Mouse (Mus musculus): ENCODE results near the gene Clec16a. TPM values are rescaled to one million over a fixed set of nuclear protein-coding genes. Genes with fewer than 3 reads are reported as not detected.

The Clec16a gene
- polyA plus RNA-seq, 1 experiment, result 6.3 TPM

- 46% methylated on average over 7 of the region's 7 CpGs for WGBS
- no peaks in the 10 kb centered on the region for H3K4me1 ChIP-seq (ENCODE audit: control insufficient read depth, insufficient read depth, low read length)
- H3K4me3 ChIP-seq (replicated peaks; ENCODE audit: control insufficient read depth, low read depth, low read length), result no peak overlapping the region
- H3K27ac ChIP-seq (ENCODE audit: control insufficient read depth, insufficient read depth, low read depth, low read length, poor library complexity), result no peak overlapping the region
- TF ChIP-seq CTCF (IDR thresholded peaks at IDR 0.05; ENCODE audit: control insufficient read depth, insufficient read depth, low read length), result no peak
- TF ChIP-seq POLR2A (IDR thresholded peaks at IDR 0.05; ENCODE audit: borderline replicate concordance, control insufficient read depth, low read depth, low read length), result no peak
Measured at GRCm38 (mm10) chr16:10713441-10714239, 168.5 kb downstream of the Clec16a start.

GRCm38 (mm10) chr16:10715211-10715610 lies 170.1 kb downstream of the Clec16a start:
- Histone ChIP-seq H3K27ac (ENCODE audit: control insufficient read depth, insufficient read depth, low read depth, low read length, poor library complexity) (no peak overlapping the region), H3K4me3 (replicated peaks; ENCODE audit: control insufficient read depth, low read depth, low read length) (no peak overlapping the region), H3K4me1 (ENCODE audit: control insufficient read depth, insufficient read depth, low read length) (no peaks in the 10 kb centered on the region)
- 78% methylated on average over 5 of the region's 5 CpGs for WGBS
- TF ChIP-seq CTCF (IDR thresholded peaks at IDR 0.05; ENCODE audit: control insufficient read depth, insufficient read depth, low read length) (no peak), POLR2A (IDR thresholded peaks at IDR 0.05; ENCODE audit: borderline replicate concordance, control insufficient read depth, low read depth, low read length) (no peak)

GRCm38 (mm10) chr16:10715632-10716031 lies 170.5 kb downstream of the Clec16a start:
- Histone ChIP-seq H3K4me3 (replicated peaks; ENCODE audit: control insufficient read depth, low read depth, low read length) (no peak overlapping the region), H3K27ac (ENCODE audit: control insufficient read depth, insufficient read depth, low read depth, low read length, poor library complexity) (no peak overlapping the region), H3K4me1 (ENCODE audit: control insufficient read depth, insufficient read depth, low read length) (no peaks in the 10 kb centered on the region)
- TF ChIP-seq CTCF (IDR thresholded peaks at IDR 0.05; ENCODE audit: control insufficient read depth, insufficient read depth, low read length) (no peak), POLR2A (IDR thresholded peaks at IDR 0.05; ENCODE audit: borderline replicate concordance, control insufficient read depth, low read depth, low read length) (no peak)
- 94% methylated on average over 2 of the region's 2 CpGs for WGBS

GRCm38 (mm10) chr16:10716696-10717095 lies 171.6 kb downstream of the Clec16a start:
- TF ChIP-seq POLR2A (IDR thresholded peaks at IDR 0.05; ENCODE audit: borderline replicate concordance, control insufficient read depth, low read depth, low read length) (no peak), CTCF (IDR thresholded peaks at IDR 0.05; ENCODE audit: control insufficient read depth, insufficient read depth, low read length) (no peak)
- Histone ChIP-seq H3K4me1 (ENCODE audit: control insufficient read depth, insufficient read depth, low read length) (no peaks in the 10 kb centered on the region), H3K4me3 (replicated peaks; ENCODE audit: control insufficient read depth, low read depth, low read length) (no peak overlapping the region), H3K27ac (ENCODE audit: control insufficient read depth, insufficient read depth, low read depth, low read length, poor library complexity) (no peak overlapping the region)
- WGBS, result 92% methylated on average over 2 of the region's 2 CpGs

GRCm38 (mm10) chr16:10719971-10720370 lies 174.8 kb downstream of the Clec16a start:
- H3K27ac ChIP-seq (ENCODE audit: control insufficient read depth, insufficient read depth, low read depth, low read length, poor library complexity), result no peak overlapping the region
- no peaks in the 10 kb centered on the region for H3K4me1 ChIP-seq (ENCODE audit: control insufficient read depth, insufficient read depth, low read length)
- H3K4me3 ChIP-seq (replicated peaks; ENCODE audit: control insufficient read depth, low read depth, low read length), result no peak overlapping the region
- 50% methylated on average over 6 of the region's 6 CpGs for WGBS
- TF ChIP-seq POLR2A (IDR thresholded peaks at IDR 0.05; ENCODE audit: borderline replicate concordance, control insufficient read depth, low read depth, low read length) (no peak), CTCF (IDR thresholded peaks at IDR 0.05; ENCODE audit: control insufficient read depth, insufficient read depth, low read length) (no peak)

- no peak for TF ChIP-seq CTCF (IDR thresholded peaks at IDR 0.05; ENCODE audit: control insufficient read depth, insufficient read depth, low read length)
- TF ChIP-seq POLR2A (IDR thresholded peaks at IDR 0.05; ENCODE audit: borderline replicate concordance, control insufficient read depth, low read depth, low read length), result no peak
- Histone ChIP-seq H3K4me1 (ENCODE audit: control insufficient read depth, insufficient read depth, low read length) (no peaks in the 10 kb centered on the region), H3K27ac (ENCODE audit: control insufficient read depth, insufficient read depth, low read depth, low read length, poor library complexity) (no peak overlapping the region), H3K4me3 (replicated peaks; ENCODE audit: control insufficient read depth, low read depth, low read length) (no peak overlapping the region)
- 84% methylated on average over 1 of the region's 1 CpGs for WGBS
Measured at GRCm38 (mm10) chr16:10722882-10723544, 177.9 kb downstream of the Clec16a start.

GRCm38 (mm10) chr16:10723816-10724647 lies 178.9 kb downstream of the Clec16a start:
- H3K27ac ChIP-seq (ENCODE audit: control insufficient read depth, insufficient read depth, low read depth, low read length, poor library complexity), result no peak overlapping the region
- no peak overlapping the region for H3K4me3 ChIP-seq (replicated peaks; ENCODE audit: control insufficient read depth, low read depth, low read length)
- WGBS, result 34% methylated on average over 5 of the region's 5 CpGs
- TF ChIP-seq POLR2A (IDR thresholded peaks at IDR 0.05; ENCODE audit: borderline replicate concordance, control insufficient read depth, low read depth, low read length) (no peak), CTCF (IDR thresholded peaks at IDR 0.05; ENCODE audit: control insufficient read depth, insufficient read depth, low read length) (no peak)
- H3K4me1 ChIP-seq (ENCODE audit: control insufficient read depth, insufficient read depth, low read length), result no peaks in the 10 kb centered on the region

- 30% methylated on average over 2 of the region's 2 CpGs for WGBS
- TF ChIP-seq POLR2A (IDR thresholded peaks at IDR 0.05; ENCODE audit: borderline replicate concordance, control insufficient read depth, low read depth, low read length) (no peak), CTCF (IDR thresholded peaks at IDR 0.05; ENCODE audit: control insufficient read depth, insufficient read depth, low read length) (no peak)
- Histone ChIP-seq H3K27ac (ENCODE audit: control insufficient read depth, insufficient read depth, low read depth, low read length, poor library complexity) (no peak overlapping the region), H3K4me3 (replicated peaks; ENCODE audit: control insufficient read depth, low read depth, low read length) (no peak overlapping the region), H3K4me1 (ENCODE audit: control insufficient read depth, insufficient read depth, low read length) (no peaks in the 10 kb centered on the region)
Measured at GRCm38 (mm10) chr16:10725156-10725555, 180.0 kb downstream of the Clec16a start.
